Mouse (Mus musculus) liver, postnatal 0 days (tissue): Measurements from ENCODE around the gene Flvcr2.

Experiments
- CTCF ChIP-seq: sonication (generic); IDR thresholded peaks from 2 replicates; pipeline ENCODE4 v1.5.1; 2016; ENCODE audit warnings: antibody characterized with exemption, low read depth
- EP300 ChIP-seq: IDR thresholded peaks from 2 replicates; pipeline ENCODE4 v1.6.1; 2016; ENCODE audit warnings: antibody characterized with exemption, low read depth, mild to moderate bottlenecking

GRCm38 (mm10) chr12:85725306-85725705 is 21.0 kb upstream of the Flvcr2 start:
- no peak for TF ChIP-seq EP300
- TF ChIP-seq CTCF = no peak
